Mouse (Mus musculus) cerebellum, adult 9-11 months (tissue): Measurements from ENCODE around the gene Clec10a.
A peak's percentile ranks its signal among the peaks of the same experiment; 100 is the strongest.
"Not testable (repeated sequence)": the region's sequence is repeated elsewhere in the genome, so short reads cannot be mapped to it uniquely, and the experiment has no call there.

Experiments
- DNase-seq: peaks from one replicate; pipeline ENCODE4 v3.0.0; 2022

Gene Clec10a

DNA sequence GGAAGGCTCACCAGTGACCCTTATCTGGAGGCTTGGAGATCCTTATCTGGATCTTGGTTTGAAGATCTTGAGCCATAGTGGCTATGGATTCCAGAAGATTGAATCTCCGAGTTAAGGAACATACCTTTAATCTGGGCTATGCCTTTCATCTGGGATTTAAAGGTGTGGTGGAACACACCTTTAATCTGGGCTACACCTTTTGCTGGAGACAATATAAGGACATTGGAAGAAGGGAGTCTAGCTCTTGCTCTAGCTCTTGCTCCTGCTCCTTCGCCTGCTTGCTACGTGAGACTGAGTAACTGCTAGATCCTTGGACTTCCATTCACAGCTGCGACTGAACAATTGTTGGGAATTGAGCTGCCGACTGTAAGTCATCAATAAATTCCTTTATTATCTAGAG, at the start of gene Clec10a:
Gene Clec10a, plus strand, starts transcription at position 301 of the 400 bp plus-strand sequence.
- DNase-seq, result not testable (repeated sequence)

DNA sequence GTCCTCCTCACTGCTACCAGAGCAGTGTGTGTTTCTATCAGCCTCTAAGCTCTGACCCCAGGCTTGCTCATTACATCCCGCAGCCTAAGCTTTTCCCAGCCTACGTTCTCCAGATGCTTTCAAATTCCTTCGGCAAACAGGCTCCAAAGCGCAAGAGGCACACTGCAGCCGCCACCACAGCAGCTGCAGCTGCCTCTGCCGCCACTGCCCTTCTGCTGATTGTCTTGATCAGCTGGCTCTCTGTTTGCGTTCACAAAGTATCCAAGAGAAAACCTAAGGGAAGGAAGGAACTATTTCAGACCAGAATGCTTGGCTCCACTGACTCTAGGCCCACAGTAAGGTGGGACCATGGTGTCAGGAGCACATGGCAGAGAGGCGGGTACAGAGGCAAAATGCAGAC, 48.9 kb upstream of the Clec10a start:
- no peak for DNase-seq

DNA sequence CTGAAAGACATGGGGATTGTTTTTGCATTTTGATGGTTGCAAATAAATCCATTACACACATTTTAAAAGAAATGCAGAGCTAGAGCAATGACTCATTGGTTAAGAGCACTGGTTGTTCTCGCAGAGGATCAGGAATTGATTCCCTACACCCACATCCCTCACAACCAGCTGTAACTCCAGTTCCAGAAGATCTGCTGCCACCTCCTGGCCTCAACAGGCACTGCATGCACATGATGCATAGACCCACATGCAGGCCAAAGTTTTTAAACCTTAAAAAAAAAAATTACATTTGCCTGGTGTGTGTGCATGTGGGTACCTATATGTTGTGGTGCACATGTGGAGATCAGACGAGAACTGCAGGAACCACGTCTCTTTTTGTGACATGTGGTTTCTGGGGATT, 45.9 kb upstream of the Clec10a start:
- no peak for DNase-seq

DNA sequence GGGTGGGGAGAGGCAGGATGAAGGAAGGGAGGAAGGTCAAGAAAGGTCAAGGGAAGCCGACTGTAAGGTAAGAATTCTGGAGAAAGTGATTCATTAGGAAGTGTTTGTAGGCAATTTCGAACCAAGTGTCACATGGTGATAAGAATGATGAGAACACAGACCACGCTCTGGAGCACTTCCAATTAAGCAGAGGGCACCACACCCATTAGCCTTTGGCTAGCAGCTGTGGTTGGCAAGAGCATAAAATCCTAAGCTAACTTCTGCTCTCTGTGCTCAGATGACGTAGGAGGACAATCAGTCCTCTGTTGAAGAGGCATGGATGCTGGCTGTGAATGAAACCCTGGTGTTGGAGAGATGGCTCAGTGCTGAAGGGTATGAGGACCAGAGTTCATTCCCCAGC, 41.4 kb upstream of the Clec10a start:
- DNase-seq, result no peak

DNA sequence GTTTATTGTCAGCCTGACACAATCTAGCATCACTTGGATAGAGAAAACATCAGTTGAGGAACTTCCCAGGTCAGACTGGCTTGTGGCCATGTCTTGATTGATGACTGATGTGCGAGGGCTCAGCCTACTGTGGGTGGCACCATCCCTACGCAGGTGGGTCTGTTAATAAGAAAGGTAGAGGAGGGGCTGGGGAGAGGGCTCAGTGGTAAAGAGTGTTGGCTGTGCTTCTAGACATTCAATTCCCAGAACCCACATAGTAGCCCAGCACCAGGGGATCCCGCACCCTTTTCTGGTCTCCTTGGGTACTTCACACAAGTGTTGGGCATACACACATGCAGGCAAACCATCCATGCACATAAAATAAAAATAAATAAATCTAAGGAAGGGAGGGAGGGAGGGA, 40.1 kb upstream of the Clec10a start:
- DNase-seq, result no peak

DNA sequence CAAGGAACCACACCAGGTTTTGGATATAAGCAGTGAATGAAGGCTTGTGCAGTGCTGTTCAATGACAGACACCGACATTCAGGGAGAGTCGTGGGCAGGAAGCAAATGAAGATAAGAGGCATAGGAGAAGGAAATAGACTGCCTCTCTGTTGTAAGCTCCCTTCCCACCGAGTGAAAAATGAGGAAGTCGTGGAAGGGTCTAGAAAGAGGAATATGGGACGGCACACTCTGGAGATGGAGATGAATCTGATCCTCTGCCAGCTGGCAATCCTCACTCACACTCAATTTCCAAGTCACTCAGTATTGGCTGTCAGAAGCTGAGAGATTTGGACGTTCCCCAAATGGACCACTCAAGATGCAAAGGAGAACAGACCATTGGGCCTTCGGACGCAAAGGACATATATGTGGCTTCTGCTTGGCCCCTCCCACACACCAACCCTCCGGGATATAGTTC, 26.0 kb upstream of the Clec10a start, which contains the start of gene Mgl2:
Gene Mgl2, plus strand, starts transcription at position 404 of the 454 bp plus-strand sequence.
- no peak for DNase-seq

DNA sequence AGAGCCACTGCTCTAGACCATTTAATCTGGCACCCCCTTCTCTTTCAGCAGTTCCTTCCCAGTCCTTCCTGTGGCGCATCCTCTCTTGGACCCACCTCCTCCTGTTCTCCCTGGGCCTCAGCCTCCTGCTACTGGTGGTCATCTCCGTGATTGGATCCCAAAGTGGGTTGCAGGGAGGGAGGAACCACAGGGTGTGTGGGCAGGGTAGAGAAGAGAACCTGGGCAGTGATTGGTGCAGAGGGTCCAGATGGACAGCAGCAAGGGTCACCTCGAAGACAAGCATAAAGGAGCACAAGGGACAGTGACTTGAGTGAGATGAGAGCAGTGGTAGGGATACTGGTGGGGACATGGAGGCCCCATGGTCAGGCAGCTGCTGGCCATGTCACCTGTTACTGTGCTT, 21.0 kb upstream of the Clec10a start:
- DNase-seq, result not testable (repeated sequence)

DNA sequence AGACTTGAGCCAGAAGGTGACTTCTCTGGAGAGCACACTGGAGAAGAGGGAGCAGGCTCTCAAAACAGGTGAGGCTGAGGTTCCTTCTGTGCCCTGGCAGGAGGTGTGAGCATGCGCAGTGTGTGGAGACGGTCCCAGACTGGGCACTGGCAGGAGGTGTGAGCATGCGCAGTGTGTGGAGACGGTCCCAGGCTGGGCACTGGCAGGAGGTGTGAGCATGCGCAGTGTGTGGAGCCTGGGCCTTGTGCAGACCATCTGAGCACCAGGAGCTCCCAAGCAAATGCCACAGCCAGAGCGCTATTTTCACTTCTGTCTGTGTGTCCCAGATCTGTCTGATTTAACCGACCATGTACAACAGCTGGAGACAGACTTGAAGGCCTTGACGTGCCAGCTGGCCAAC, 20.1 kb upstream of the Clec10a start:
- peak; percentile 31 for DNase-seq

DNA sequence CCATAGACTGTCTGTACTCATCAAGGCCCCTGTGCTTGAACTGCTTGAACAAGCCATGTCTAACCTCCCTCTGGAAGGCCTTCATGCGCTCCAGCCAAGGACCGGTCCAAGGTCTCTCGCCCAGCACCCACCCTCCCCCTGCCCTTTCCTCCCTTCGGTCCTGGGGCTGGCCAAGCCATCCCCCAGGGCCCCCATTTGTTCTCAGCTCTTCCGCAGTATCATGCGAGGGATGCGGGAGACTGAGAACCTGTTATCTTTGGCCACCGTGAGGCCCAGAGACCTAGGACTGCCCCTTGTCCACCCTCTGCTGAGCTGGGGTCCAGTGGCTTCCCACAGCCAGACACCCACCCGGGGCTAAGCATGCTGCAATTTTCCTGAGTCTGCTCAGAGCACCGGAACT, 16.8 kb upstream of the Clec10a start:
- DNase-seq, result no peak

DNA sequence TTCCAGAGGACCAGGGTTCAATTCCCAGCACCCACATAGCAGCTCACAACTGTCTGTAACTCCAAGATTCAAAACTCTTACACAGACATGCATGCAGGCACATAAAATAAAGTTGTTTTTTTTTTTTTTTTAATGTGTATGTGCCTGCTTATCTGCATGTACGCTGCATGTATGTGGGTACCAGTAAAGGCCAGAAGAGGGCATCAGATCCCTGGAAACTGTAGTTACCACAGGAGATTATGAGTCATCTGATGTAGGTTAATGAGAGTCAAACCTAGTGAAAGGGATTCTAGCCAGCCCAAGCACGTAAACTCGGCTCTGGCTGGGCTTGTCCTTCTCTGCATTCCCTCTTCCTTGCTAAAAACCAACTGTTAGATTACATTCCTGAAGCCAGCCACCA, 4.9 kb upstream of the Clec10a start:
- DNase-seq, result no peak

DNA sequence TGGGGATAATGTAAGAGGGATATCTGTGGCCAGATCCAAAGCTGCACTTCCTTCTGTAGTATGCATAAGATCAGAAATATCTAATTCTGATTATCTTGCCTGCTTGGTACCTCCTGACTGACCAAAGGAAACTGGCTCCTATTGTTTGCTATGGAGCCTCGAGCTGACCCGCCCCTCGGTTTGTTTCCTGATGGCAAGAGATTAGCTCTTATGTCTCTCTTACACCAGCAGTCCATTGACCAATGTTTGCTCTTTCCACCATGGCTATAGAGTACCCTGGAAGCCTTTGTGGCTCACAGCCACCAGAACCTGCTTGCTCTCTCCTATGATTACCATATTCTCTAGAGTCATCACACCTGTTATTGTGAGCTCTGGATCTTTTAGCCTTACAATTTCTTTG, 6.3 kb downstream of the Clec10a start:
- DNase-seq, result no peak

DNA sequence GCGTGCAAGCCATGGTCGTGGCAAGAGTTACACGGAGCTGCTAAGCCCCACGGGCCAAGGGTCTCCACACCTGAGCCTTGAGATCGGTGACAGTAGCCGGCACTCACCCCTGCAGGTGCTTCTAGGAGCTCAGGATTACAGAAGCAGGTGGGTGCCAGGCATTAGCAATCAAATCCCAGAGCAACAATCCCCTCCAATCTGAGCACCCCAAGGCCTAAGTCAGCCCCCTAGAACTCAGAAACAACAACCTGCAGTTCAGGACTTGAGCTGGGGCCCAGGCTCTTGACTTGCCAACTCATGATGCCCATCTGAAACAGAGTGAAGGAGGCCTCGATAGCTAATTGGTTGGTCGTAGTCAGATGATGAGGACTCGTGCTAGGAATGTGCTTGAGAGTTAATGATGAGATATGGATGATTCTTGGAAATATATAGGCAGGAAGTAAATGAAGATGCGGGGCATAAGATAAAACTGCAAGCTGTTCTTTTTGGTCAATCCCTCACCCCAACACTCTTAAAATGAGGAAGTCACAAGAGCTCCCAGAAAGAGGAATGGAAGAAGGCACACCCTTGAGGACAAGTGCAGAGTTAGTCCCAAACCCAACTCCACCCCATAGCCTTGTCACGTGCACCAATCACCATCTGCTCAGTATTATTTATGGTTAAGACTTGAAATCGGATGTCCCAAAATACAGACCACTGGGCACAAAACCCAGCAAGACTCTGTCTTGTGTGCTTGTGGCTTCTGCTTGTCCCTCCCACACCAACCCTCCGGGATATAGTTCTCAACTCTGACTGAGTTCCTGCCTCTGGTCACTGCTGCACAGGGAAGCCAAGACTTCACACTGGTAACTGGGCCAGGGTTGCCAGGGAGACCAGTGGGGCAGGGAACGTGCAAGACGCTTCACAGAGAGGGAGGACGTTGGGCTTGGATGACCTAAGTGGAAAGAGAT, 10.2 kb downstream of the Clec10a start:
- DNase-seq, result no peak

DNA sequence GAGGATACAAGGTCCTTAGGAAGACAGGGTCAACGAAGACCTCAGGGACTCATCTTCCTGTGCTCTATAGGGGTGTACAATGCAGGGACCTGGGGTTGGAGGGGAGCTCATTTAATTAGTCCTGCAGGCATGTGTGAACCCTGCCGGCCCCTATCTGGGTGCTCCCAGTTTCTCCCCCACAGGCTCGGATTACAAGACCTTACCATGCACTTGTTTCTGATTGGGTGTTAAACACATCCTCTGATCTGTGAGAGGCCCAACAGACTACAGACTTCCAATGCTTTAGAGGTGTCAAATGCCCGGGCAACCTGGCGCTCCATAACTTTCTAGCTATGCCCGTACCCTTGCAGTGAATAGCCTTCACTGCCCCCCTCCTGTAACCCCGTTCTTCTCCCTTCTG, 12.1 kb downstream of the Clec10a start:
- DNase-seq, result no peak

DNA sequence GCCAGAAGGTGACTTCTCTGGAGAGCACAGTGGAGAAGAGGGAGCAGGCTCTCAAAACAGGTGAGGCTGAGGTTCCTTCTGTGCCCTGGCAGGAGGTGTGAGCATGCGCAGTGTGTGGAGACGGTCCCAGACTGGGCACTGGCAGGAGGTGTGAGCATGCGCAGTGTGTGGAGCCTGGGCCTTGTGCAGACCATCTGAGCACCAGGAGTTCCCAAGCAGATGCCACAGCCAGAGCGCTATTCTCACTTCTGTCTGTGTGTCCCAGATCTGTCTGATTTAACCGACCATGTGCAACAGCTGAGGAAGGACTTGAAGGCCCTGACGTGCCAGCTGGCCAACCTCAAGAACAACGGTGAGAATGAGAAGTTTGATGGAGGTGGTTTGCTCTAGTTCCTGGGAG, 13.5 kb downstream of the Clec10a start:
- DNase-seq, result peak; percentile 62

DNA sequence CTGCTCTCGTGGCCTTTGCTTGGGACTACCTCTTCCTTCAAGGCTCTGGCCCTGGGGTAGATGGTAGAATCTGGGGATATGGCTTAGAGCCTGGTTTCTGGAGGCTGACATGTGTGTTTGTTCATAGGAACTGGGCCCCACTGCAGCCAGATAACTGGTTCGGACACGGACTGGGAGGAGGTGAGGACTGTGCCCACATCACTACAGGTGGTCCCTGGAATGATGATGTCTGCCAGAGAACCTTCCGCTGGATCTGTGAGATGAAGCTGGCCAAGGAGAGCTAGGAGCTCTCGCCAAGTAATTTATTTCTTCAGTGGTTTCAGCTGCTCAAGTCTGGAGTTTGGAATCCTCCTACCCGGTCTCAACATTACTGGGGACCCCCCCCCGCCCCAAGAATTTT, 14.3 kb downstream of the Clec10a start:
- DNase-seq, result peak; percentile 62

DNA sequence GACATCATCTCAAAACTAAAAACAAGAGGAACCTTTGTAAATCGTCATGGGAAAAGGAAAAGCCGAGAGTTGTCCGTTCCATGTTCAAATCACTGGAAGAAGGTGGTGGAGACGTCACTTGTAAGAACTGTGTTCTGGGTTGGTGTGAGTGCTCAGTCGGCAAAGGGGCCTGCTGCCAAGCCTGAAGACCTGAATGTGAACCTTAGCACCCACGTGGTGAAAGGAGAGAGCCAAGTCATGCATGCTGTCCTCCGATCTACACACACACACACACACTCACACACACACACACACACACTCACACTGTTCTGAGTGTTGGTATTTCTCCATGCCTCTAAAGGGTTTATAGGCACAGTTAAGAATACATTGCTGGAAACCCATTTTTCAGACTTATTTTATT, 15.2 kb downstream of the Clec10a start:
- DNase-seq, result no peak

DNA sequence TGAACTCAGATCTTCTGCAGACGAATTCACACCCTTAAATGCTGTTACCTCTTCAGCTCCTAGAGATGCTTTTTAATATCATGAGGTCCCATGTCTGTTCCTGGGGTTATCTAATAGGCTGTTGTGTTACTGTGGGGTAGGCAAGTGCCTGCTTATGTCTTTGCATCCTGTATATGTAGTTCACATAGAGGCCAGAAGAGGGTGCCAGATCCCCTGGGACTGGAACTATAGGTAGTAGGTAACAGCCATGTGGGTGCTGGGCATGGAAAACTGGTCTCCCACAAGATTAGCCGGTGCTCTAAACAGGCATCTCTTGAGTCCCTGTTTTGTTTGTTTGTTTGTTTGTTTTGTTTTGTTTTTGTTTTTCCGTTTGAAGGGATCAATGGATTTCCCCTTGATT, 15.8 kb downstream of the Clec10a start:
- no peak for DNase-seq

DNA sequence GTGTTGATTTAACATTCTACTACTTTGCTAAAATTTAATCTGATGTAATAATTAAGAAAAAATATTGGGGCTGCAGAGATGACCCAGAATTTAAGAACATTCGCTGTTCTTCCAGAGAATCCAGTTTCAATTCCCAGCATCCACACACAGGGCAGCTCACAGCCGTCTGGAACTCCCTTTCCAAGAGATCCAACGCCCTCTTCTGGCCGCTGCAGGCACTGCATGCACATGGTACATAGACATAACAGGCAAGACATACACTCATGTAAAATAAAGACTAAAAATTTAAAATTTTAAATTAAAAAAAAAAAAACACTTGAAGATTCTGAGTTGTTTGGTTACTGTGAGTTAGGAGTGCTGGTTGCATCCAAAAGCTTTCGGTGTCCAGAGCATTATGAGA, 16.3 kb downstream of the Clec10a start:
- DNase-seq, result no peak

DNA sequence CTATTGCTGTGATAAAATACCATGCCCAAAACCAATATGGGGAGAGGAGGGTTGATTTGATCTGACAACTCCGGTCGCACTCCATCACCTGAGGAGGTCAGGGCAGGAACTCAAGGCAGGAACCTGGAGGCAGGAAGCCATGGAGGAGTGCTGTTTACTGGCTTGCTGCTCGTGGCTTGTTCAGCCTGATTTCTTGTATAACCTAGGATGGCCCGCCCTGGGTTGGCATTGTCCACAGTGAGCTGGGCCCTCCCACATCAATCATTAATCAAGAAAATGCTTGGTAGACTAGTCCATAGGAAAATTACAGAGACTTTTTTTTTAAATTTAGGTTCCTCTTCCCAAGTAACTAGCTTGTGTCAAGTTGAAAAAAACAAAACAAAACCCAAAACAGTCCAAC, 18.5 kb downstream of the Clec10a start:
- DNase-seq, result no peak

DNA sequence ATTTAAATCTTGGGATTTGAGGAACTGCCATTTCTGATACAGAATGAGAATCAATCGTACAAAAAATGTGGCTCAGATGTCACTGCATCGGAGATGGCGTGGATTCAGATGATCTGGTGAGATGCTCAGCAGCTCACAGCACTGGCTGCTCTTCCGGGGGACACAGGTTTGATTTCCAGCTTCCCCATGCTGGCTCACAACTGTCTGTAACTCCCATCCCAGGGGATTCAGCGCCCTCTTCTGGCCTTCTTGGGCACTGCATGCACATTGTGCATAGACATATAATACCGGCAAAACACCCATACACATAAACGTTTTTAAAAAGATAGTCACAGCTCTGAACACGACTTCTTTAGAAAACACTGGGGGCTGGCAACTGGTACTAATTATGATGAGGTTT, 21.6 kb downstream of the Clec10a start:
- DNase-seq, result no peak

DNA sequence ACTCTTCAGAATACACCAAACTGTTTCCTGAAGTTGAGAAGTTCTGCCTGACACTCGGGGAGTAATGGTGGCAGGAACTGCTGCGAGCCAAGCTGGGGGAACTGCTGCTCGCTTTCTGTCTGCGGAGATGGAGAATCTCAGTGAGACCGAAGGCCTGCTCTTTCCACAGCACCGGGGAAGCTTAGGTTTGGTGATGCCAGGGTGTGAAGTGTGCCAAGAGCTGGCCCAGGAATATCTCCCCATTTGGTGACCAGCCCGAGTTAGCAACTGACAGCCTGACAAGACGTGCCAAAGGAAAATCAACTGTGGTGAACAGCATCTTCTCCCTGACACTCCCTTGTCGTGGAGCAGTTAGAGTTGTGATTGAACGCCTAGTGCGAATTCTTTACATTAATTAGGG, 22.3 kb downstream of the Clec10a start:
- peak; percentile 38 for DNase-seq

DNA sequence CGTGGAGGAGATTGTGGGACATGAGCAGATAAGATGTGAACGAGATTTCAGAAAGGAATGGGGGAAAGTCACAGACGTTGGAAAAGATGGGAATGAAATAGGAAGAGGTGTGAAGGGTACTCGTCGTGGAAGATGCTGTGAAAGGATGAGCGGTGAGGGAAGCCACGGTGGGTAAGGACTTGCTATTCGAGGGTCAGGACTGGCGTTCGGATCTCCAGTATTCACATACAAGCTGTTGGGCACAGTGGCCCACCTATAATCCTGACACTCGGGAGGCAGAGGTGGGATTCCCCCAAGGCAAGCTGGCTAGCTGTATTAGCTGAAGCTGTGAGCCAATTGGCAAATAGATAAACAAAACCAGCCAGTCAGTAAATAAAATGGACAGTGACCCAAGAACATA, 22.8 kb downstream of the Clec10a start:
- DNase-seq, result no peak

DNA sequence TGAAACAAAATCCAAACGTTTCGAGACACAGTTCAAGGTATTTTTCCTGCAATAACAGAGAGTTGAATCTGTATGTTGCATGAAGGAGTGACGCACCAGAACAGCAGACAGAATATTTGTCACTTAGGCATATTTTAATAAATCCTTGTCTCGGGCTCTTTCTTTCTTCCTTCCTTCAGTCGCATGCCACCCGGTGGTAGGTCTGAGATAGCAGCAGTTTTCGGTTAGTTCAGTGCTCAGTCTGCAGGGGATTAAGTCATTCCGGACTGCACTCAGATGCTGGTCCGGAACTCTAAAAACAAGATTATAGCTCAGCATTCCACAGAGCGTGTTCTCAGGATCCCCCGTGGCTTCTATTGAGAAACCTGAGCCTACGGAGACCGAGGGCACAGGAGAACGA, 23.4 kb downstream of the Clec10a start:
- no peak for DNase-seq

DNA sequence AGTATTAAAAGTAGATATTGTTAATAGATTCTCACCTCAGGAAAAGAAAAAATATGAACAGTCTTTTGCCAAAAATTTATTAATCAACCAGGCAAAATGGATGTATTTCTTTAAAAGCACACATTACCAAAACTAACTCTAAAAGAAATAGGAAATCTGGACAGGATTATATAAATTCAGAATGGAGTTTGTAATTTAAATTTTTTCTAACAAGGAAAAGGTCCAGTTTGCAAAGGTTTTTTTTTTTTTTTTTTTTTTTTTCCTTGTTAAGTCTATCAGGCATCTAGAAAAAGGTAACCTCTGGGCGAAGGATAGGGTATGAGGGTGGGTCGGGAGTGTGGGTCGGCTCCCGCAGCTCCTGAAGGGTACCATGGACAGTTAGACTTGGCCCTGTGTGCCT, 24.5 kb downstream of the Clec10a start:
- DNase-seq, result no peak

DNA sequence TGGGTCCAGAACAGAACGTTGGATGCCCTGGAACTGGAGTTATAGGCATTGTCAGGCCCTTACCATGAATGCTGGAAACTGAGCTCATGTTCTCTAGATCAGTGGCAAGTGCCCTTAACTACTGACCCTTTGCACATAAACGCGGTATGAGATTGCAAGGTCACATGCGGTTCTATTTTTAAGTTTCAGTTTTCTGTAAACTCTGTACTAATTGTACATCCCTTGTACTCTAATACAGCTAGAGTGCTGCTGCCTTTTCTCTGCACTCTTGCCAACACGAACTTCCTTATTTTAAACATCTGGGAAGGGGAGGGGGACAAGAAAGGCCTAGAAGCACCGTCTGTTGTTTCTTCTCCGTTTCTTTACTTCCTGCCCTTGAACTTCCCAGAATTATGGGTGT, 29.1 kb downstream of the Clec10a start:
- no peak for DNase-seq
